Mouse (Mus musculus): ENCODE measurements at regions not wholly inside any gene's neighbourhood (a gene's known extent, or its start where the extent isn't known, plus 50 kb on each side); places are given as distances from the start of the nearest gene placed in this dataset.

- no peak for DNase-seq (ENCODE audit: low read depth, low spot score)
Observed at GRCm38 (mm10) chr12:51024057-51024743, 323.7 kb upstream of the G2e3 start.

DNA sequence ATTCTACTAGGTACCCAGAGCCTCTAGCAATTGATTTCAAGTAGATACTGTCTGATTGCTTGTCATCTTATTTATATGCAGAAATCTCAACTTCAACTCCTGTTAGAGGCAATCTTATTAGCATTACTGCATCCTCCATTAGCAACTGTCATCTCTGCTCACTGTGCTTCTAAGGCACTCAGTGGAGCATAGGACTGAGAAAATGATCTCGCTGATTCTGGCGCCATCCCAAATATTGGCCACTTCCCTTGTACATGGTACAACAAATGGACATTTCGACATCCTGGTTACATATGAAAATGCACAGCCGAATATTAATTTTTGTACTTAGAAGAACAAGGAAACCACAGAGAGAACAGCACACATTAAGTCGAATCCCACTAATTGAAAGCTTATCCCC is 329.7 kb upstream of the G2e3 start:
- DNase-seq (ENCODE audit: low read depth, low spot score): no peak

GRCm38 (mm10) chr12:51016081-51016480 is 331.8 kb upstream of the G2e3 start:
- no peak for DNase-seq (ENCODE audit: low read depth, low spot score)

- no peak for DNase-seq (ENCODE audit: low read depth, low spot score)
Observed at GRCm38 (mm10) chr12:51009644-51010043, 338.2 kb upstream of the G2e3 start.

GRCm38 (mm10) chr12:51001722-51002592 is 345.9 kb upstream of the G2e3 start:
- DNase-seq (ENCODE audit: low read depth, low spot score): no peak

GRCm38 (mm10) chr12:51001096-51001495 is 346.8 kb upstream of the G2e3 start:
- DNase-seq (ENCODE audit: low read depth, low spot score): no peak

DNA sequence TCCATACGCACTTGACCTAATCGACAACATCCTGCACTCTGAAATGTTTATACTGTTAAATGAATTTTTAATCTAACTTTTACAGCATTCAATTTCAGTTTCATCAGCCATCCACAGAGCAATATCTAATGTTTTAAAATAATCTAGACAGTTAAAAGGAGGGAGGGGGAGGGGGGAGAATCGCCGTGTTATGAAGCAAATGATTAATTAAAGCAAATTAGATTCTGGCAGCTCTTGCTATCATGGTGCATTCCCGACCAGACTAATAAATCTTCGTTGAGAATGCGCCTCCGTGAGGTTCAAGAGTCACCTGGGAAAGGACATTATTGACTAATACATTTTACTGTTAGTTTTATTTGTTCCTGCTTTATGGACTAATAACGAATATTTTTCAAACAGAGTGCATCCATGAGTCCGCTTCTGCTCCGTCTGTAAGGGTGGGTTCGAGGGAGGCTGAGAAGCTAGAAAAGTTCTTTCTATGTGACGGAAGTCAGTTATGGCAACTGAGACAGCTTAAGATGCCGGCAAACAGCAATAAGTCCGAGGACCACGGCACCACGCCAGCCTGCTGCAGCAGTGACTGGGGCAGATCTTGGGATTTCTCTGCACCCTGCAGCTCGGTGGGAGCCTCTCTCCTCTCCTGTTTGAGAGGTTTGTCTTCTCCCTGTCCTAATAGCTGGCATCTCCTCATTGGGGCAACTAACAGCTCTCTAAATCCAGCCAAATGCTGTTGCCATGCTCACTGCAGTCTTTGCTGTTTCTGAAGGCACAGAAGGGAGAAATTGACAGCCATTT is 347.4 kb upstream of the G2e3 start:
- no peak for DNase-seq (ENCODE audit: low read depth, low spot score)

GRCm38 (mm10) chr12:50999295-51000237 is 348.3 kb upstream of the G2e3 start:
- DNase-seq (ENCODE audit: low read depth, low spot score): peak; percentile 85

GRCm38 (mm10) chr12:50995664-50996063 is 346.8 kb upstream of the Prkd1 start:
- DNase-seq (ENCODE audit: low read depth, low spot score): no peak

GRCm38 (mm10) chr12:50989561-50990325 is 340.8 kb upstream of the Prkd1 start:
- DNase-seq (ENCODE audit: low read depth, low spot score): no peak

DNA sequence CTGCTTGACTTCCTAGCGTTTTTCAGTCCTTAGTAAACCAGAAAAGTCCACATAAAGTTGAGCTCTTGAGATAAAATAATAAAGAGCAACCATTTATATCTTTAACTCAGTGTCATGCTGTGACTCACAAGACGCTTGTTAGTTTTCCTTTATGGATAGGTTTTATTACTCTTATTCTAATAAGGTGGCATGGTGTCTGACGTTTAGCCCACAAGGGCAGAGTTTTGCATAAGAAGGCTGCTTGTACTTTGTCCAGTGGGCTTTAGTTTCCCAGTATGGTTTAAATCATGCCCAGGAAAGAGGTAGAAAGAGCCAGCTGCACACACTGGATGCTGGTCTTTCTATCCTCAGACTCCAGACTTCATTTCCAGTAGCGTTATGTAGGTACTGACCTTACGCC is 332.4 kb upstream of the Prkd1 start:
- no peak for DNase-seq (ENCODE audit: low read depth, low spot score)

DNA sequence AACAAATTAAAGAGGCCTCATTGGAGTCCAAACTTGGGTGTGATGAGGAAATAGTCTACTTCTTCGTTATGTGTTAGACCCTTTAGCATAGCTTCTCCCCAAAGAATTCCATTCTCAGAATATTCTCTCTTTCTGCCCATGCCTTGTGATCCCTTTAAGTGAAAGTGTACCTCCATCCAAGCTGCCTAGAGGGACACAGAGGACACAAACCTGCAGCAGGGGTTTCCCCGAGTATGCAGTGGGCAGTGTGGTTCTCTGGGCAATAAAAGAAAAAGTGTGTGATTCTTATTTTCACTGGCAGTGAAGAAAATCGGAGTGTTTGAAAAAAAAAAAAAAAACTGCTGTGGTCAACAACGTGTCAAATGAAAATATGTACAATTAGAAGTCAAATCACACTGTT is 331.9 kb upstream of the Prkd1 start:
- DNase-seq (ENCODE audit: low read depth, low spot score): no peak

- DNase-seq (ENCODE audit: low read depth, low spot score): no peak
Observed at GRCm38 (mm10) chr12:50970759-50971122, 321.8 kb upstream of the Prkd1 start.

- DNase-seq (ENCODE audit: low read depth, low spot score): no peak
Observed at GRCm38 (mm10) chr12:50969887-50970758, 321.2 kb upstream of the Prkd1 start.

DNA sequence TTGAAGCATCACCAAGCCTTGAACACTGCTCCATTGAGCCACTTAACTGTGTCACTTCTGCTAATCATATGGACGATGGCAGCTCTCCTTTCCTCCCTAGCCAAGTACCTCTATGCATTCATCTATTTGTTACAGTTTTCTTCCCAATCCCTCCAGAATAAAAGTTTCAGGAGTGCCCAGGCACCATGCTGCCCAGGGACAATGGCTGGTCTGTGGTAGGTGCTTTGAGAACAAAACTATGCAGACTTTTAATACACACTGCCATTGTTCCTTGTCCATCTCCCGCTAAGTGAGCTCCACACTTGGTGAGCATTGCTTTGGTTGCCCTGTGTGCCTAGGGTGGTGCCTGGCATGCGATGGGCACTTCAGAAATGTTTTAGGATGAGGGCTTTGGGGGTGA is 320.5 kb upstream of the Prkd1 start:
- DNase-seq (ENCODE audit: low read depth, low spot score): no peak

DNA sequence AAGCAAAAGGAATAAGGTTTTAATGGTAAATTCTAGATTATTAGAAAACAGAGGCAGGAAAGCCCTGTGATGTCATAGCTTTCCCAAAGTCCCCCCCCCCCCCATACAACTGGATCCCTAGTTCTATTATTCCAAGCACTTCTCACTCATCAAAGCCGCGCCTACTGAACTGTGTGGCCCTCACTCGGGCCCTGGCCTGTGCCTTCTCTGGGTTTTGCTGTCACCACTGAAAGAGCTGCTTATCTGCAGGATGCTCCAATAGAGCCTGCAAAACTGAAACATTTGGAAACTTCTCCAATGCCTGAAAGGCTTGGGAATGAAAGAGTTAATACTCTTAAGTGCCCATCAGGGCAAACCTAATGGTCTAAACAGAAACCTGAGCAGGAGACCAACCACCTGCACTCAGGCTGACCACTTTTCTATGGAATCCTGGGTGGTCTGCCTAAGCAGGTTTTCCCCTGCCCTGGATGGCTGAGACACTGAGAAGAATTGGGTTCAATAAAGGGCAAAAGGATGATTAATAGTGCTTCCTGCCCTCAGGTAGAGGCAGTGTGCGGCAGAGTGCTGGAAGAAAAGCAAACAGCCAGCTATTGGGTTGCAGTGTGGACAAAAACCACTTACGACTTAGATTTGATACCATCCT is 318.4 kb upstream of the Prkd1 start:
- DNase-seq (ENCODE audit: low read depth, low spot score): peak; percentile 18

DNA sequence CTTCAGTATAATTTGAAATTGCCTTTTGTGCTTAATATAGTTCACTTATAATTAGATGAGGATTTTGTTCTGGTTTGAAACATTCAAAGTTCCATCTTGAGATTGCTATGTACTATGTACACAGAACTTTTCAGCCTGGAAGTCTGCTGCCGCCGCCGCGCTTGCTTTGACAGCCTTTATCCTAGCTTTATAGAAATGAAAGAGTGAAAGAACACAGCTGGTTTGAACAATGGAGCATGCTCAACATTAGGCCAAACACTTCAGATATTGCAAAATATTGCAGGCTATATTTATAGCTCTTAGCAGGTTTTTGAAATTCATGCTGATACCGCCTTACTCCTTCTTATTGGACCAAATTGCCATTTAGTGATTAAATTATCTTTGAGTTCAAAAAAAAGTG is 305.1 kb upstream of the Prkd1 start:
- DNase-seq (ENCODE audit: low read depth, low spot score): no peak

DNA sequence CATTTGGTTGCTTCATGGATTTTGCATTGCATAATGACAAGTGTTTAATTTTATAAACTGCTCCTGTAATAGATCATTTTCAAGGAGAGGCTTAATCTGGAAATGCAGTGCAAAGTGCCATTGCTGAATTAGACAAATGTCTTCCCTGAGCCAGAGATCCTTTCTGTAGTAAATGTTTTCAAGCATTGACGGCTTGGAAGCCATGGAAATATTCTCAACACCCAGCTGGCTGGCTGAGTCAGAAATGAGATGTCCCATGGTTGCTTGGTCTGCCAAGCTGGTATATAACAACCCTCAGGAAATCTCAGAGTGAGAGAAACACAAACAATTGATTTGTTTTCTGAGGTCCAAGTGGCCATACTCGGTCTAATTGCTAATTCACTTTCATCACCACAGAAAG is 298.1 kb upstream of the Prkd1 start:
- no peak for DNase-seq (ENCODE audit: low read depth, low spot score)
